Mouse (Mus musculus): ENCODE data around the gene Gm10961. TPM values are rescaled to one million over a fixed set of nuclear protein-coding genes. Genes with fewer than 3 reads are reported as not detected.

Gm10961 gene
- polyA plus RNA-seq, 1 experiment: not detected

DNA sequence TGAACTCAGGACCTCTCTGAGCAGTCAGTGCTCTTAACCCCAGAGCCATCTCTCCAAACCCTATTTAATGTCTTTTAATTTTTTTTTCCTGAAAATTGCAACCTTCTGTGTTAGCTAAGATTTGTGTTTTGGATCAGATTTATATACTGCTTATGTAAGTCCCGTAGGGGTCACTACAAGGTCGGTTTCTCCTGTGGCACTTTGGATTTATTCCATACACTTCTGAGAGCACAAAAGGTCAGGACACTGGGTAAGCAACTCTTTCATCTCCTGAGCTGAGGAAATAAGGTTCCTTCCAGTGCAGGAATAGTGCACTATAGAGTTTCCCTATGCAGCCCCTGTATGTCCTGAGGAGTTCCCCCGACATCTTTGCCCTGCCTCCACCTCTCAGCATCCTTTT is 24.4 kb downstream of the Gm10961 start:
- DNase-seq: peak; percentile 55
- Histone ChIP-seq H3K36me3 (ENCODE audit: control insufficient read depth, insufficient read depth, low read length) (no peaks in the 10 kb centered on the region; the same call in 1 of the 2 replicates), H3K27ac (ENCODE audit: insufficient read depth, low read depth, low read length) (no peak overlapping the region), H3K27me3 (replicated peaks; ENCODE audit: control insufficient read depth, insufficient read depth, low read length) (no peaks in the 10 kb centered on the region), H3K4me3 (ENCODE audit: insufficient read depth, low read depth, low read length) (no peak overlapping the region), H3K4me1 (ENCODE audit: control insufficient read depth, insufficient read depth, low read length) (peaks cover 6% of the 10 kb centered on the region; the same call in 1 of the 2 replicates)
- 31% methylated on average over 3 of the region's 3 CpGs for WGBS
- TF ChIP-seq CTCF (conservative IDR thresholded peaks at IDR 0.05; ENCODE audit: insufficient read depth, insufficient read length, low read depth, low read length) (no peak), POLR2A (IDR thresholded peaks at IDR 0.05; ENCODE audit: low read depth, low read length) (no peak)

DNA sequence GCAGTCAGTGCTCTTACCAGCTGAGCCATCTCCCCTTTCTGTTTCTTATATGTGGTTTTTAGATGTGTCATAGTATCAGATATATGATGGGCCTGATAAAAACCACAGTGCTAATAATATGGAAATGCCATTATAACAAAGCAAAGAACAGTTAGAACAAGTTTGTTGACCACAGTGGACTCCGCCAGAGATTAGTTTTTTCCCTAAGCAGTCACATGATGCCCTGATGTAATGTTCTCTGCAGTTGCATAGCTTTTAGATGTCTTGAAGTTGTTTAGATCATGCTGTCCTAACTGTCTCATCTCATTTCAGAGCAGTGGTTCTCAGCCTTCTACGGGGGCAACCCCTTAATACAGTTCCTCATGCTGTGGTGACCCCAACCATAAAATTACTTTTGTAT is 25.0 kb downstream of the Gm10961 start:
- TF ChIP-seq POLR2A (IDR thresholded peaks at IDR 0.05; ENCODE audit: low read depth, low read length) (no peak), CTCF (conservative IDR thresholded peaks at IDR 0.05; ENCODE audit: insufficient read depth, insufficient read length, low read depth, low read length) (no peak)
- 84% methylated on average over 2 of the region's 2 CpGs for WGBS
- H3K27ac ChIP-seq (ENCODE audit: insufficient read depth, low read depth, low read length): no peak overlapping the region
- no peak for DNase-seq
- no peaks in the 10 kb centered on the region; the same call in 1 of the 2 replicates for H3K36me3 ChIP-seq (ENCODE audit: control insufficient read depth, insufficient read depth, low read length)
- H3K4me1 ChIP-seq (ENCODE audit: control insufficient read depth, insufficient read depth, low read length): peaks cover 3% of the 10 kb centered on the region; the same call in 1 of the 2 replicates
- H3K27me3 ChIP-seq (replicated peaks; ENCODE audit: control insufficient read depth, insufficient read depth, low read length): no peaks in the 10 kb centered on the region
- no peak overlapping the region for H3K4me3 ChIP-seq (ENCODE audit: insufficient read depth, low read depth, low read length)

DNA sequence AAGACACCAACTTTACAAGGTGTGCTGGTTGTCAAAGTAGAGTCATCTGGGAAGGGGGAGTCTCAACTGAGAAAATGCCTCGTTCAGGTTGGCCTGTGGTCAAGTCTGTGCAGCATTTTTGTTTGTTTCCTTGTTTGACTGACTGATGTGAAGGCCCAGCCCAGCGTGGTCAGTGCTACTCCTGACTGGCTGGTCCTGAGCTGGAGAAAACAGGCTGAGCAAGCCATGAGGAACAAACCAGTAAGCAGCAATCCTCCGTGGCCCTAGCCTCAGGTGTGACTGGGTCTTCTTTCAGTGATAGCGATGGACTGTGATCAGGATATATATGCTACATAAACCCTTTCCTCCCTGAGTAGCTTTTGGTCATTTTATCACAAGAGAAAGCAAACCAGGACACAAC is 25.8 kb downstream of the Gm10961 start:
- no peak for DNase-seq
- H3K36me3 ChIP-seq (ENCODE audit: control insufficient read depth, insufficient read depth, low read length): peaks cover 2% of the 10 kb centered on the region
- H3K27ac ChIP-seq (ENCODE audit: insufficient read depth, low read depth, low read length): no peak overlapping the region
- no peak overlapping the region for H3K4me3 ChIP-seq (ENCODE audit: insufficient read depth, low read depth, low read length)
- 53% methylated on average over 4 of the region's 4 CpGs for WGBS
- peaks cover 3% of the 10 kb centered on the region; the same call in 1 of the 2 replicates for H3K4me1 ChIP-seq (ENCODE audit: control insufficient read depth, insufficient read depth, low read length)
- TF ChIP-seq CTCF (conservative IDR thresholded peaks at IDR 0.05; ENCODE audit: insufficient read depth, insufficient read length, low read depth, low read length) (no peak), POLR2A (IDR thresholded peaks at IDR 0.05; ENCODE audit: low read depth, low read length) (no peak)
- H3K27me3 ChIP-seq (replicated peaks; ENCODE audit: control insufficient read depth, insufficient read depth, low read length): no peaks in the 10 kb centered on the region

GRCm38 (mm10) chr3:107659000-107659399 is 27.9 kb downstream of the Gm10961 start:
- peaks cover 5% of the 10 kb centered on the region for H3K36me3 ChIP-seq (ENCODE audit: control insufficient read depth, insufficient read depth, low read length)
- DNase-seq: no peak
- WGBS: 100% methylated on average over 1 of the region's 1 CpGs

DNA sequence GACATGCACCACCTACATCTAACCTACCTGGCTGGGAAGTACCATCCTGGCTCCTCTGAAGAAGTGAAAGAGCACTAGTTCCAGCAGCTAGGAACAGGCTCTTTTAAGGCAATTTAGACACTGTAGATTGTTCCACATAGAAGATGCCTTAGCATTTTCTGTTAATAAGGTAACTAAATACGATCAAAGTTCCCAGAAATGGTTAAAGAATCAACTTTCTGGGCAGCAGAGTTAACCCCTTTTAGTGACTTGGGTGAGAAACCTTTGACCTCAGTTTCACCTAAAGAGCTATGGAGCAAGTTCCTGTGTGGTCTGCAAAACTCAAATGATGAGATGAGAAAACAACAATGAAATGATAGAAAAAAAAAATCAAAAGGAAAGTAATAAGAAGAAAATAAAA is 33.5 kb downstream of the Gm10961 start:
- DNase-seq: peak; percentile 82
- H3K4me3 ChIP-seq (ENCODE audit: insufficient read depth, low read depth, low read length): peak overlapping the region; percentile 39; the same call in 1 of the 2 replicates
- H3K27ac ChIP-seq (ENCODE audit: insufficient read depth, low read depth, low read length): peak overlapping the region; percentile 97
- H3K27me3 ChIP-seq (replicated peaks; ENCODE audit: control insufficient read depth, insufficient read depth, low read length): no peaks in the 10 kb centered on the region
- 60% methylated on average over 1 of the region's 1 CpGs for WGBS
- peaks cover 3% of the 10 kb centered on the region; the same call in 1 of the 2 replicates for H3K4me1 ChIP-seq (ENCODE audit: control insufficient read depth, insufficient read depth, low read length)
- TF ChIP-seq CTCF (conservative IDR thresholded peaks at IDR 0.05; ENCODE audit: insufficient read depth, insufficient read length, low read depth, low read length) (no peak), POLR2A (IDR thresholded peaks at IDR 0.05; ENCODE audit: low read depth, low read length) (no peak)
- H3K36me3 ChIP-seq (ENCODE audit: control insufficient read depth, insufficient read depth, low read length): peaks cover 20% of the 10 kb centered on the region

More at GRCm38 (mm10) chr3:107659000-107659399, 27.9 kb downstream of the Gm10961 start:
- no peak overlapping the region for H3K4me3 ChIP-seq (ENCODE audit: insufficient read depth, low read depth, low read length)
- H3K27ac ChIP-seq (ENCODE audit: insufficient read depth, low read depth, low read length): no peak overlapping the region
- no peaks in the 10 kb centered on the region for H3K27me3 ChIP-seq (replicated peaks; ENCODE audit: control insufficient read depth, insufficient read depth, low read length)
- TF ChIP-seq CTCF (conservative IDR thresholded peaks at IDR 0.05; ENCODE audit: insufficient read depth, insufficient read length, low read depth, low read length) (no peak), POLR2A (IDR thresholded peaks at IDR 0.05; ENCODE audit: low read depth, low read length) (no peak)
- peaks cover 3% of the 10 kb centered on the region; the same call in 1 of the 2 replicates for H3K4me1 ChIP-seq (ENCODE audit: control insufficient read depth, insufficient read depth, low read length)

DNA sequence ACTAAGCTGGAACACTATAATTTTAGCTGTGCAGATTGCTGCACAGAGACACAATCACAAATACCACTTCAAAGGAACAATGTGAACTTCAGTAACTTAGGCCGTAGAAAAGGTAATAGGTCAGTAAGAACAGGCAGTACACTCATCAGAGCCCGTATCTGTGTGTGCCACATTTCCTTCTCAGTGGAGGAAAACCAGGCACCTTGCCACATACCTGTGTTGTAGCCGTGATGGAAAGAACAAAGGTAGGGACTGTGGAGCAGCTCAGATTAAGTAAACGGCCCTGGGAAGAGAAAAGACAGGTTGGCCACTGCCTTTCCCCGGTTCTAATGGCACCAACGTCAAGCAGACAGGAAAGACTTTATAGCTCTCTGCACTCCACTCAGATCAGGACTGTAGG is 36.3 kb downstream of the Gm10961 start:
- peak; percentile 65 for DNase-seq
- Histone ChIP-seq H3K27me3 (replicated peaks; ENCODE audit: control insufficient read depth, insufficient read depth, low read length) (no peaks in the 10 kb centered on the region), H3K36me3 (ENCODE audit: control insufficient read depth, insufficient read depth, low read length) (peaks cover 24% of the 10 kb centered on the region), H3K4me1 (ENCODE audit: control insufficient read depth, insufficient read depth, low read length) (peaks cover 3% of the 10 kb centered on the region; the same call in 1 of the 2 replicates), H3K27ac (ENCODE audit: insufficient read depth, low read depth, low read length) (no peak overlapping the region), H3K4me3 (ENCODE audit: insufficient read depth, low read depth, low read length) (no peak overlapping the region)
- TF ChIP-seq POLR2A (IDR thresholded peaks at IDR 0.05; ENCODE audit: low read depth, low read length): no peak
- no peak for TF ChIP-seq CTCF (conservative IDR thresholded peaks at IDR 0.05; ENCODE audit: insufficient read depth, insufficient read length, low read depth, low read length)
- 56% methylated on average over 6 of the region's 6 CpGs for WGBS

DNA sequence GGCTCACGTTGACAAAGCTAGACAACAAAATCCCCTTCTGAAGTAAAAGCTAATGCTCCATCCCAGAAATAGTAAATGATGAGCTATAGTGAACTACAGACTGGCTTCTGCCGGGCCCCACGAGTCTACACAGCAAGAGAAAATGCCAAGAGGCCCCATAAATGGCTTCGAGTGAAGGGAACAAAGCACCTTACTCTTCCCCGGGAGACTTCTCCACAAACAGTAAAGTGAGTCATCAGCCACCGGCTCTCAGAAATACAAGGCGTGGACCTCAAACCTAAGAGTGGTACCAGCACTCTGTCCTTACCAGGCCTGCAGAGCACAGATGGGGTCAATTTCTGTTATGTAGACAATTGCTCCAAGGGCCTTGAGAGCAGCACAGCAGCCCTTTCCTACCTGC is 37.7 kb downstream of the Gm10961 start:
- H3K36me3 ChIP-seq (ENCODE audit: control insufficient read depth, insufficient read depth, low read length): peaks cover 21% of the 10 kb centered on the region
- no peak overlapping the region for H3K27ac ChIP-seq (ENCODE audit: insufficient read depth, low read depth, low read length)
- H3K4me3 ChIP-seq (ENCODE audit: insufficient read depth, low read depth, low read length): no peak overlapping the region
- TF ChIP-seq CTCF (conservative IDR thresholded peaks at IDR 0.05; ENCODE audit: insufficient read depth, insufficient read length, low read depth, low read length) (no peak), POLR2A (IDR thresholded peaks at IDR 0.05; ENCODE audit: low read depth, low read length) (no peak)
- 92% methylated on average over 7 of the region's 7 CpGs for WGBS
- no peaks in the 10 kb centered on the region for H3K27me3 ChIP-seq (replicated peaks; ENCODE audit: control insufficient read depth, insufficient read depth, low read length)
- no peak for DNase-seq
- peaks cover 3% of the 10 kb centered on the region; the same call in 1 of the 2 replicates for H3K4me1 ChIP-seq (ENCODE audit: control insufficient read depth, insufficient read depth, low read length)

Data from kidney, adult 2 months (tissue).